Mouse (Mus musculus) liver, adult 2 months (tissue): ENCODE data around the gene Gnl3.

ENCODE experiments used
- CTCF ChIP-seq: fragments of 200-500 bp; IDR thresholded peaks from 2 replicates; pipeline ENCODE4 v1.5.1; 2011; ENCODE audit warnings: low read depth, low read length, control low read depth
- POLR2A ChIP-seq: fragments of 200-500 bp; IDR thresholded peaks from 2 replicates; pipeline ENCODE4 v1.6.1; 2011; ENCODE audit warnings: low read length, control low read depth; ENCODE audit not compliant: insufficient read depth; ENCODE audit errors: extremely low read depth

DNA sequence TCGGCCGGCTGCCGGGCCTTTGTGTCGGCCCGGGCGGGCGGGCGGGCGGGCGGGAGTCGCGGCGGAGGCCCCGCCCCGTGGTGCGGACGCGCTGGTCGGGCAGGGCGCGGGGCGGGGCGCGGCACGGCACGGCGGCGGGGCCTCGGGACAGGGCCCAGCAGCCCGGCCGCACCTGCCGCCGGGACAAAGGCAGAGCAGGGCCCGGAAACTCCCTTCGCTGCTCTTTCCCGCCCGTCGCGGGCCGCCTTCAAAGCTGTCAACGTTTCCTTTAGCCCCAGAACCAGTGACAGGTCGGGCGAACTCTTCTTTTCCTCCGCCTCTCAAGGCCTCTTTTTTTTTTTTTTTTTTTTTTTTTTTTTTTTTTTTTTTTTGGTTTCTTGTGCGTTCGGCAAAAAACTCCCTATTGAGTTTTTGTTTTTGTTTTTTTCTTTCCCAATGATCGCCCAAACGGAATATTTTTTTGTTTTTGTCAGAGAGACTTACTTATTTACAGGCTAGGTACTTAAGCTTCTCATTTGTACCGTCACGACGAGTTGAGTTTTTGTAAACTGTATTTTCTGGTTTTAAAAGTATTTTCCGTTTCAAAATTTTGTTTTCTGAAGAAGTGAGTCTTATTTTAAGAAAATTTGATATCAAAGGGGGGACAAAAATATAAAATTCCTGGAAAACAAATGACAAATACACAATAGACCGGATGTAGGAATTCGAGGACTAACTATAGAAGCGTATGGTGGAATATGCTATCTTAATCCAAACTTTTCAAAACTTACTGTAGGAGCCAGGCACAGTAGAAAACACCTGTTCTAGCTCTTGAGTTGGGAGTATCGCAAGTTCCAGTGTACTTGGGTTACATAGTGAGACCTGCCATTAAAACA, 616 bp upstream of the Gnl3 start:
- TF ChIP-seq CTCF (no peak), POLR2A (peak; percentile 73)
